Mouse (Mus musculus): Measurements from ENCODE around the gene Lrrc8e. TPM values are rescaled to one million over a fixed set of nuclear protein-coding genes. Genes with fewer than 3 reads are reported as not detected.

Lrrc8e gene
- polyA plus RNA-seq, 1 experiment from 2014 or later = 0.19 TPM

DNA sequence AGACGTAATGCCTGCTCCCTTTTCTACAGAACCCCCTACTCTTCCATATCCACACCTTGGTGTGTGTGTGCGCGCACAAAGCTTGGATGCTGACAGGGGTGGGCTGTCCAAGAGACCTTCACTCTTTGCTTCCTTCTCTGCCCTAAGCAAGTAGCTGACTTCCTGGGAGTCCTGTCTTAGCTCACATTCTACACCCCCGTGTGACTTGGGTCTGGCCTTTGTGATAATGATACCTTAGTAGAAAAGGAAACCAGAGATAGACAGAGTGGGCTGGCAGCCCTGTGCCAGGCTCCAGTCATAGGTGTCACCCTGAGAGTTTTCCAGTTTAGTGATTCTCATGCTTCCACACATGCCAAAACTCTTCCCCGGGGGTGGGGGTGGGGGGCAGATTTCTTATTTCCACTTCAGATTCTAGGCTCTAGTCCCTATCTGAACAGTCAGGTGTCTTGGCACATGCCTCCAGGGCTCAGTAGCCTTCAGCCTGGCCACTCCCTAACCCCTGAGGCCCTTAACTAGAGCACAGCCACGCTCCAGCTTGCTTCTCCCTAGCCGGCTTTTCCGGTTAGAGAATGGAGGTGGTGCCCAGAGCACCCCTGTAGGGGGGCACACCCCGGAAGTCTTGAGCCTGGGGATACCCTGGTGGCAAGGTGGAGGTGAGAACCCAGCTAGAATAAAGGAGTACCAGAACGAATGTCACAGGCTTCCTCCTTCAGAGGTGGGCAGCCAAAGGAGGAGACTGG, 4.2 kb downstream of the Lrrc8e start:
- no peak for DNase-seq (ENCODE audit: low spot score)
- Histone ChIP-seq H3K36me3 (no peaks in the 10 kb centered on the region), H3K4me1 (peaks cover 9% of the 10 kb centered on the region), H3K27ac (no peak overlapping the region), H3K4me3 (no peak overlapping the region), H3K27me3 (ENCODE audit: insufficient read depth, poor library complexity, severe bottlenecking) (peaks cover 54% of the 10 kb centered on the region), H3K9me3 (no peaks in the 10 kb centered on the region)
- WGBS = 52% methylated on average over 10 of the region's 10 CpGs

DNA sequence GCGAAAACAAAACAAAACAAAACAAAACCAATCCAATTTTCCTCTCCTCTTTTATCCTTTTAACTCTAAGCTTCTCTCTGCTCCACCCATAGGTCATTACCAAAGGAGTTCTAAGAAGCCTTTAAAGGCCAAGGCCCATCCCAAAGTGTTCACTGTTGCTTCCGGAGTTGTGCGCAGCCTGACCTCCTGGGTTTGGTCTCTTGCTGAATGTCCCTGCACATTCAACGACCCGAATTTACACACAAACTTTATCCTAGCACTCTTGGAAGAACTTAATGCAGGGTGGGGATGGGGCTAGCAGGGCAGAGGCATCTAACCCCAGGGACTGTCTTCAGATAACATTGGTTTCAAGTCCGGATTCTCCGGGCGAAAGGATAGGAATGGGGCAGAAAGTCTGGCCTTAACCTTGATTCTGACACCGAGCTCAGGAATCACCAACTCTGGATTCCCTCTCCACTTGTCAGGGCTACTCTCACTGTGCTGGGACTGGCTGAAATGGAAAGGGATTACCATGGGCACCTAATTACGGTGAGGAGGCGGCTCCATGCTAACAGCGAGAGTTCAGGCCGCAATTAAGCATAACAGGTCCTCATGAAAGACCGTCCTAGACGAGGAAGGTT, 11.3 kb downstream of the Lrrc8e start:
- Histone ChIP-seq H3K27ac (peak overlapping the region; percentile 97), H3K9me3 (no peaks in the 10 kb centered on the region), H3K4me3 (peak overlapping the region; percentile 81), H3K36me3 (peaks cover 22% of the 10 kb centered on the region), H3K27me3 (ENCODE audit: insufficient read depth, poor library complexity, severe bottlenecking) (peaks cover 22% of the 10 kb centered on the region), H3K4me1 (peaks cover 21% of the 10 kb centered on the region)
- DNase-seq (ENCODE audit: low spot score) = no peak
- WGBS = 21% methylated on average over 15 of the region's 15 CpGs

DNA sequence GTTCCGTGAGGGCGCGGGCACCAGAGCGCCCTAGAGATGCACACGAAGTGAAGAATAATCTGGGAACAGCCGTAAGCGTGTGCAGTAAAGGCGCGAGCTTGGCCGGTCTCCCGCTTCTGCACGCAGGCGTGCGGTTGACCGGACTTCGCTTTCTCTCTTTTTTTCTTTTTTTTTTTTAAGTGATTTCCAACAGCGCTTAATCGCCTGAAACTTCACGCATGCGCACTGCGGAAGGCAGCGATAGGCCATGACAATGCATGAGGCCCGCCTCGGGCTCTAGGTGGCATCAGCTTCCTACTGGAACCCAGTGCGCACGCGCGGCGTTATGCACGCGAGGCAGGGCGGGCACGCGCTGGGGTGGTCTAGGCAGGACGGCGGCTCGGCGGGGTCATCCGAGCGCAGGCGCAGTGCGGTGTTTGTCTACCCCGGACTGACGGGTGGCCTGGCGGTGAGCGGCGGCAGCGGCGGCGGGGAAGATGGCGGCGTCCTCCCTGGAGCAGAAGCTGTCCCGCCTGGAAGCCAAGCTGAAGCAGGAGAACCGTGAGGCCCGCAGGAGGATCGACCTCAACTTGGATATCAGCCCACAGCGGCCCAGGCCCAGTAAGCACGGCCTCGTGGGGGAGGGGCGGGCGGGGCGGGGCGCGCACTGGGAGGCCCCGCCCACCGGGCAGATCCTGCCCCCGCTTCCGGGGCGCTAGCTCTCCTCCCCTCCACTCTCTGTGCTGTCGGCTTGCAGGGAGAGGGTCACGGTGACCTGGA, 12.0 kb downstream of the Lrrc8e start, which contains the start of the genes Map2k7 and Gm49320:
Gene Map2k7, plus strand, starts transcription at position 307 of the 759 bp plus-strand sequence.
Gene Gm49320, plus strand, starts transcription at position 432 of the 759 bp plus-strand sequence.
- Histone ChIP-seq H3K4me3 (peak within 1 kb of the TSS; percentile 81), H3K27ac (peak within 1 kb of the TSS; percentile 97), H3K4me1 (peaks cover 21% of the 10 kb centered on the region), H3K9me3 (no peaks in the 10 kb centered on the region), H3K27me3 (ENCODE audit: insufficient read depth, poor library complexity, severe bottlenecking) (peaks cover 22% of the 10 kb centered on the region), H3K36me3 (peaks cover 29% of the 10 kb centered on the region)
- WGBS = under 1% methylated on average over 71 of the region's 71 CpGs
- peak; percentile 99 for DNase-seq (ENCODE audit: low spot score)

DNA sequence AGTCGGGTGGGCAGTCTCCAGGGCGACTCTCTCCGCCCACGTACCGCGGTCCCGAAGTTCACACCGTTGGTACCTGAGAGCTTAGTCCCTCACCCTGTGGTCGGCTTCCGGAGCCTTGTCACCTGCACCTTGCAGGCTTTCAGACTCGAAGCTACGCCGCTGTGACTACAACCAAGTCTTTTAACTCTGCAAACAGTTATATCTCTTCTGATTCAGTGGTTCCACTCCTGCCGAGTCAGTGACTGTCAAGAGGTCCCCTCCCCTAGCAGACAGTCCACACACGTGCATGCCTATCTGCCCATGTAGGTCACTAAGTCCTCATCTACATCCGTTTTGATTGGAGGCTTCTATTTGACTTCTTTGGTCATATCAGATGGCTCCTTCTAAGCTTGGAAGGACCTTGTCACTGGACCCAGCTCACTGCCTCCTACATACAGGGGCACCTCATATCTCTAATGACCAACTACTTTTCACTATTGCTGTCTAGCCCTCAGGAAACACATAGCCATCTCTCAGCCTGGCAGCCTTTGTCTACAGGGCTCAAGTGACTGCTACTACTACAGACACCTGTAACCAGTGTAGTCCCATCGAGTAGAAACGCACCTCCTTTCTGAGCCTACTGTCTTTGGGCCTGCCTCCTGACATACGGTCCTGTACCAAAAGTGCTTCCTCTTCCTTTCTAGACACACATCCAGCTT, 12.7 kb downstream of the Lrrc8e start:
- DNase-seq (ENCODE audit: low spot score) = no peak
- Histone ChIP-seq H3K27me3 (ENCODE audit: insufficient read depth, poor library complexity, severe bottlenecking) (peaks cover 15% of the 10 kb centered on the region; the same call in 1 of the 2 replicates), H3K4me1 (peaks cover 21% of the 10 kb centered on the region), H3K9me3 (no peaks in the 10 kb centered on the region), H3K4me3 (peak overlapping the region; percentile 81), H3K27ac (peak overlapping the region; percentile 97), H3K36me3 (peaks cover 36% of the 10 kb centered on the region)
- 13% methylated on average over 19 of the region's 19 CpGs for WGBS

DNA sequence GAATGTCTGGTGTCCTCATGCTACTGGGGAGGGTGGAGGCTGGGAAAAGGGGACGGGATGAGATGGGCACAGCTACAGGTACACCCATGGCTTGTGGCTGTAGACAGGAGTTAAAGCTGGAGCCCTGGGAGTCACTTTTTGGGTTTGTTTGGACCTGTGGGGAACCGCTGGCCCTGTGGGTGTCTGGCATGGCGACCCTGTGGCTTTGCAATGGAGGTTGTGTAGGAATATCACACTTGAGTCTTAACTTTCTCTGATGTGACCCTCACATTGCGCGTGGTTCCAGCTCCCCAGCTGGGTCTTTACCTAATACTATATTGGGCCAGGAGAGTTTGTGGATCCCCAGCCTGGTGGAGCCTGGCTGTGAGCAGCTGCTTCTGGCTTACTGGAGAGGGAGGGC, 18.4 kb downstream of the Lrrc8e start:
- Histone ChIP-seq H3K4me3 (no peak overlapping the region), H3K36me3 (peaks cover 75% of the 10 kb centered on the region), H3K4me1 (peaks cover 26% of the 10 kb centered on the region), H3K27me3 (ENCODE audit: insufficient read depth, poor library complexity, severe bottlenecking) (no peaks in the 10 kb centered on the region), H3K9me3 (no peaks in the 10 kb centered on the region), H3K27ac (no peak overlapping the region)
- no peak for DNase-seq (ENCODE audit: low spot score)
- WGBS = 95% methylated on average over 5 of the region's 5 CpGs

DNA sequence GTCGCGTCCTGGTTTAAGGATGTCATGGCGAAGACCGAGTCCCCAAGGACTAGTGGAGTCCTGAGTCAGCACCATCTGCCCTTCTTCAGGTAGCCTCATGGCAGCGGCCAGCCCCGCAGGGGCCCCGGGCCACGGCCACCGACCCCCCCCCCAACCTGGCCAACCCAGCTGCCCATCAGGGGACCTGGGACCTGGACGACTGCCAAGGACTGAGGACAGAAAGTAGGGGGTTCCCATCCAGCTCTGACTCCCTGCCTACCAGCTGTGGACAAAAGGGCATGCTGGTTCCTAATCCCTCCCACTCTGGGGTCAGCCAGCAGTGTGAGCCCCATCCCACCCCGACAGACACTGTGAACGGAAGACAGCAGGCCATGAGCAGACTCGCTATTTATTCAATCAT, 19.1 kb downstream of the Lrrc8e start:
- no peaks in the 10 kb centered on the region for H3K27me3 ChIP-seq (ENCODE audit: insufficient read depth, poor library complexity, severe bottlenecking)
- peaks cover 29% of the 10 kb centered on the region for H3K4me1 ChIP-seq
- no peak overlapping the region for H3K27ac ChIP-seq
- H3K36me3 ChIP-seq = peaks cover 75% of the 10 kb centered on the region
- no peaks in the 10 kb centered on the region for H3K9me3 ChIP-seq
- DNase-seq (ENCODE audit: low spot score) = no peak
- 86% methylated on average over 13 of the region's 13 CpGs for WGBS
- H3K4me3 ChIP-seq = no peak overlapping the region

DNA sequence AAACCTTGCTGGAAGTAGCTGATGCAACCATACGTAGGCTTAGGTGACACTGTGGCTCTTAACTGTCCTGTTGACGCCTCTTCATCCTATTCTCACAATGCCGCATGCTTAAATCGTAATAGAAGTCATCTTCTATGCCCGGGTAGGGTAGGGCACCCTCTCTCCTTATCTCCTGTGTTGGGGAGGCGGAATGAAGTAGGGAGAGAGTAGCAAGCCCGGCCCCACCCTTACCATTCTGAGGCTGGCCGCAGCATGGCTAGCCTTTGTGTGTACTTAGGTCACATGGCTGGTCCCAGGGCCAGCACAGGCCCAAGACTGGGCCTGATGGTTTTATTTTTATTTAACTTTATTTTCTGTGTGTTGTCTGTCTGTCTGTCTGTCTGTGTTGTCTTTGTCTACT, 20.6 kb downstream of the Lrrc8e start:
- Histone ChIP-seq H3K27ac (no peak overlapping the region), H3K36me3 (peaks cover 60% of the 10 kb centered on the region), H3K4me3 (no peak overlapping the region), H3K27me3 (ENCODE audit: insufficient read depth, poor library complexity, severe bottlenecking) (no peaks in the 10 kb centered on the region), H3K9me3 (no peaks in the 10 kb centered on the region), H3K4me1 (peaks cover 27% of the 10 kb centered on the region)
- 86% methylated on average over 8 of the region's 8 CpGs for WGBS
- DNase-seq (ENCODE audit: low spot score) = no peak

DNA sequence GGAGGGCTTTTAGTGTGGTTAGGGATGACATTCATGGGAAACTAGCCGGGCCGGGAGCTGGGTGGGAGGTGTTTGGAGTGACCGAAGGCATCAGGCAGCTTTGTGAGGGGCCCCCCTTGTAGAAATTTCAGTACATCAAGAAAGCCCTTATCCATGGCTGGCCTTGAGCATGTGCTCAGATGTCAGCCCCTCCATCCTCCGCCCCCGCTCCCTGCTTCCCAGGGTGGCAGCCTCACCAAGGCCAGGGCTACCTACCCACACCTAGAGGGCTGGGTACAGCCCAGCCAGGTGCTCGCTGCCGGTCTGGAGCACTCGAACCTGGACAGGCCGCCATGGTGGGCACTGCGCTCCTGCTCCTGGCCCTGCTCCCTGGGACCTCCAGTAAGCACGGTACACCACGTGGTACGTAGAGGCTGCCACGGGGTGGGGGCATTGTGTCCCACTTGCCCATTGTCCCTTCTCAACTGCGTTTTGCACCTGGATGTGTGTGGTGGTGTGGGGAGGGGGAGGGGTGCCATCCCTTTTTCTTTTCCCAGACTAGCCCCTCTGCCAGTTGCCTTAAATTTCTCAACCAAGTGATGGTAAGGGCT, 21.4 kb downstream of the Lrrc8e start, which contains the start of gene Tgfbr3l:
Gene Tgfbr3l, plus strand, starts transcription at position 264 of the 590 bp plus-strand sequence.
- H3K27ac ChIP-seq = peak within 1 kb of the TSS; percentile 81
- WGBS = 86% methylated on average over 15 of the region's 15 CpGs
- H3K36me3 ChIP-seq = peaks cover 52% of the 10 kb centered on the region
- peak within 1 kb of the TSS; percentile 45 for H3K4me3 ChIP-seq
- H3K27me3 ChIP-seq (ENCODE audit: insufficient read depth, poor library complexity, severe bottlenecking) = no peaks in the 10 kb centered on the region
- peaks cover 34% of the 10 kb centered on the region for H3K4me1 ChIP-seq
- no peaks in the 10 kb centered on the region for H3K9me3 ChIP-seq
- no peak for DNase-seq (ENCODE audit: low spot score)

DNA sequence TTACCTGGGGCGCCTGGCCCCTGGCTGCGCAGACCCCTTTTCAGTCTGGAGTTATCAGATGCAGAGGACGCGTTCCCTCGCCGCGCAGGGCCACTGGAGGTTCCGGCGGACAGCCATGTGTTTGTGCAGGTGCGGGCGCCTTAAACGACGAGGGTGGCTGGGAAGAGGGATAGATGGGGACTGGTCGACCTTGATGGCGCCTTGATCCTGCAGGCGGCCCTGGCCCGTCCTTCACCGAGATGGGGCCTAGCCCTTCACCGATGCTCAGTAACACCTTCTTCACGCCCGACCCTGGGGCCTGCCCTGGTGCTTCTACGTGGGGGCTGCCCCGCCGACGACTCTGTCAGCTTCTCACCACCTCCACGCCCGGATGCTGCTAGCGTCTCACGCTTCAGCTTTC, 22.6 kb downstream of the Lrrc8e start:
- WGBS = 11% methylated on average over 29 of the region's 29 CpGs

DNA sequence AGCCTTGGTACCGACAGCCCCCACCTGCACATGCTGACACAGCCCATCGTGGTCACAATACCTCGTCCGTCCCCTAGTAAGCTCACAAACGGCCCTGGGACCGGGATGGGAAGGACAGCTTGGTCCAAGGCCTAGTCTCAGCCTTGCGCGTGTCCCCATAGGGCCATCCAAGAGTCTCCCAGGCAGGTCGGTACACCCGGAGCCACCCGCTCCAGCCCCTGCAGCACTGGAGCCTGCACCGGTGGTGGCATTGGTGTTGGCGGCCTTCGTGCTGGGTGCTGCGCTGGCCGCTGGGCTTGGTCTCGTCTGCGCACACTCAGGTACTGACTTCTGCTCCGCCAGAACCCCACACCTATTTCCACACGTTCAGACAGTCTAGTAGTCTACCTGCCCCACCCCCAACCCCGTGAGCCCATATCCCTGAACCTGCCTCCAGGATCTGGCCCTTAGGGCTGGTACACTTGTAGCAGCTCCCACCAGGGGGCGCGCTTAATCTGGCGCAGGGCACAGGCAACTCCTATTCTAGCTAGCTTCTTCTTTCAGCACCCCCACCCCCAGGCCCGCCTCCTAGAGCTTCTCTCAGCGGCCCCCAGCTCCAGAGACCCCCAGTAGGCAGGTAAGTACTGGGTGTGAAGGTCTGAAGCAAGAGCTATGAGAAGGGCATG, 23.8 kb downstream of the Lrrc8e start:
- 30% methylated on average over 26 of the region's 26 CpGs for WGBS
- no peaks in the 10 kb centered on the region for H3K9me3 ChIP-seq
- DNase-seq (ENCODE audit: low spot score) = peak; percentile 93
- H3K27me3 ChIP-seq (ENCODE audit: insufficient read depth, poor library complexity, severe bottlenecking) = no peaks in the 10 kb centered on the region
- H3K4me3 ChIP-seq = 0 out of 2 replicates have a peak overlapping the region, but pooled peaks have one; percentile 8
- peaks cover 45% of the 10 kb centered on the region for H3K4me1 ChIP-seq
- H3K36me3 ChIP-seq = peaks cover 42% of the 10 kb centered on the region
- H3K27ac ChIP-seq = peak overlapping the region; percentile 70; the same call in 1 of the 2 replicates

More for the DNA sequence above, 22.6 kb downstream of the Lrrc8e start:
- H3K4me1 ChIP-seq = peaks cover 42% of the 10 kb centered on the region
- H3K4me3 ChIP-seq = peak overlapping the region; percentile 45
- no peaks in the 10 kb centered on the region for H3K9me3 ChIP-seq
- H3K36me3 ChIP-seq = peaks cover 42% of the 10 kb centered on the region
- H3K27ac ChIP-seq = peak overlapping the region; percentile 81
- H3K27me3 ChIP-seq (ENCODE audit: insufficient read depth, poor library complexity, severe bottlenecking) = no peaks in the 10 kb centered on the region
- DNase-seq (ENCODE audit: low spot score) = peak; percentile 86

DNA sequence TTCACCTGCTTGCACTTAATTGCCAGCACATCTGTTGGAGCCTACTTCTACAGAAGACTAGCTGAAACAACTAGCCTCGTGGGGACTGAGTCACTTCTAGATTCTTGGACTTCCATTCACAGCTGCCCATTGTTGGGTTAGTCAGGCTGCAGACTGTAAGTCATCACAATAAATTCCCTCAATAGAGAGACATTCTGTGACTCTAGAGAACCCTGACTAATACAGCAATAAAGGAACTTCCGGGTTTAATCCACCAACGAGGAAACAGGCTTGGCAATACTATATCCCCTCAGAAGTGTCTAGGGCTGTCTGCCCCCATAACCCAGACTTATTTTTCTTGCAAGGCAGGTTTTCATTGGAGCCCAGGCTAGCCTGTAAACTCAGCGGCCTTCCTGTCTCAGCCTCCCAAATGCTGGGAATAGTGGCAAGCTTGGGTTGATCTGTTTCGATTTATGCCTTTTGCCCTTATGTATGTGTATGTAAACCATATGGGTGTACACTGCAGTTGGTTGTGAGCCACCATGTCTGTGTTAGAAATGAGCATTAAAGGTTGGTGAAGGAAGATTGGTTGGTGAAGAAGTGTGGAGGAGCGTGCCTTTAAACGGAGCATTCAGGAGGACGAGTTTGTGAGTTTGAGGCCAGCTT, 25.6 kb downstream of the Lrrc8e start:
- no peaks in the 10 kb centered on the region for H3K9me3 ChIP-seq
- H3K27ac ChIP-seq = peak overlapping the region; percentile 94
- no peak for DNase-seq (ENCODE audit: low spot score)
- H3K4me1 ChIP-seq = peaks cover 51% of the 10 kb centered on the region
- H3K27me3 ChIP-seq (ENCODE audit: insufficient read depth, poor library complexity, severe bottlenecking) = no peaks in the 10 kb centered on the region
- peaks cover 42% of the 10 kb centered on the region for H3K36me3 ChIP-seq
- WGBS = 43% methylated on average over 8 of the region's 8 CpGs
- H3K4me3 ChIP-seq = peak overlapping the region; percentile 82

All from heart, embryonic 10.5 days (tissue).